Mouse (Mus musculus) cerebellum, adult 11 months (tissue): ENCODE data around the gene Traip.

Experiments used
- DNase-seq: peaks from one replicate; pipeline ENCODE4 v3.0.0; 2022

The Traip gene

DNA sequence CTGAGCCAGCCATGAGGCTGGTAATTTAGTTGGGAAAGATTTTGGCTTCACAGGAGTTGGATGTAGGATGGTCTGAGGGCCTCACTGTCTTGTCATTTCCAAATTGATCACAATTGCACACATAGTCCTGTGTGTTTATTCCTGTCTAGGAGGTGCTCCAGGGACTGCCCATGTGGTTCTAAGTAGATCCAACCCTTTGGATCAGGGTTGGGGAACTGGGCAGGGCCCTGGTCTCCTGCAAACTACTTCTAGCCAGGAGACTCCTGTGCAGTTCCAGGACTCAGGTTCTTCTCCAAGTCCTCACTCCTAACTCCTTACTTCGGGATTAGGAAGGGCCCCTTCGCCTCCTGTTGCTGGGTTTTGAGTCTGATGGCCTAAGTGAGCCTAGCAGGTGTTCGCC lies 14.6 kb upstream of the Traip start, which contains the start of gene Camkv:
Gene Camkv (plus strand): TSS at position 301 of the 400 bp plus-strand sequence.
- DNase-seq = no peak

DNA sequence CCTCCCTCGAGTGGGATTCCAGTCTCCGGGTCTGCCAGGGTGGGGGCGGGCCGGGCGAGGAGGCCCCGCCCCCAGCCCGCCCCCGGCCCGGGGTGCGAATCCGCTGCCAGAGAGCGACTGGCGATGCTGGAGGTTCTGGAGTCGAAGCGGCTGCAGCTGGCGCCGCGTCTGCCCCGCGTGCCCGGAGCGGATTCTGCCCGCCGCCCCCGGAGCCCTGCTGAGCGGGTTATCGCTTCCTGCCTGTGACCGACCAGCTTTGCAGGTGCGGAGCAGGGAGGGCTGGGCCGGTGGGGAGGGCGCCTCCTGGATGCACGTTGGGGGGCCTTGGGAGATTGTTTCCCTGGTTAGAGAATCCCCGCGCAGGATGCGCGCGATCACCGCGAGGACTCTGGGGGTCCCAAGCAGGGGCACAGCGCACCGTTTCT lies 14.1 kb upstream of the Traip start:
- no peak for DNase-seq

- no peak for DNase-seq
These were observed 13.6 kb upstream of the Traip start for GRCm38 (mm10) chr9:107936215-107936822.

- no peak for DNase-seq
These were observed 13.1 kb upstream of the Traip start for GRCm38 (mm10) chr9:107936831-107937230.

DNA sequence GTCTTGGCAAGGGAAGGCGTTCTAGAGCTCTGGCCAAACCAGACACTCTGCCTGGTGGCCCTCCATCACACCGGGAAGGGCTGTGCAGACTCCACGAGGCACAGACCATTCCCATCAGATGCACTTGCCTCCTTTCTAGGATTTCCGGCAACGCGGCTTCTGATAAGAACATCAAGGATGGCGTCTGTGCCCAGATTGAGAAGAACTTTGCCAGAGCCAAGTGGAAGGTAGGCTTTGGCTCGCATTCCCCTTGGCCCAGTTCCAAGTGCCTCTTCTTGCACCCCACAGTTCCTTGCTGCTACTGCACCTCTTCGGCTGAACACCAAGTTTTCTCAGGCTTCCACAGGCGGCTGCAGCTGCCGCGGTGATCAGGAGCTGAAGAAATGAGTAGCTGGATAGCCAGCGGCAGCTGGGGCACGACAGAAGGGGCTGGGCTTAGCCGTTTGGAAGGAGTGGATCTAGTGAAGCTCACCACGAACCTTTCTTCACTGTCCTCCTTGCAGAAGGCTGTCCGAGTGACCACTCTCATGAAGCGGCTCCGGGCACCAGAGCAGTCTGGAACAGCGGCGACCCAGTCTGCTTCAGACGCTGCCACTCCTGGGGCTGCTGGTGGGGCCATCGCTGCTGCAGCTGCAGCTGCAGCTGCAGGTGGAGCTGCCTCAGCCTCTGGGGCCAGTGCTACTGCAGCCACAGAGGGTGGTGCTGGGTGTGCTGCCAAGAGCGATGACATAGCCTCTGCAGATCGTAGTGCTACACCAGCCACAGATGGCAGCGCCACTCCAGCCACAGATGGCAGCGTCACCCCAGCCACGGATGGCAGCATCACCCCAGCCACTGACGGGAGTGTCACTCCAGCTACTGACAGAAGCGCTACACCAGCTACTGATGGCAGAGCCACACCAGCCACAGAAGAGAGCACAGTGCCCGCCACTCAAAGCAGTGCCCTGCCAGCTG lies 2.4 kb upstream of the Traip start:
- DNase-seq = peak; percentile 43

DNA sequence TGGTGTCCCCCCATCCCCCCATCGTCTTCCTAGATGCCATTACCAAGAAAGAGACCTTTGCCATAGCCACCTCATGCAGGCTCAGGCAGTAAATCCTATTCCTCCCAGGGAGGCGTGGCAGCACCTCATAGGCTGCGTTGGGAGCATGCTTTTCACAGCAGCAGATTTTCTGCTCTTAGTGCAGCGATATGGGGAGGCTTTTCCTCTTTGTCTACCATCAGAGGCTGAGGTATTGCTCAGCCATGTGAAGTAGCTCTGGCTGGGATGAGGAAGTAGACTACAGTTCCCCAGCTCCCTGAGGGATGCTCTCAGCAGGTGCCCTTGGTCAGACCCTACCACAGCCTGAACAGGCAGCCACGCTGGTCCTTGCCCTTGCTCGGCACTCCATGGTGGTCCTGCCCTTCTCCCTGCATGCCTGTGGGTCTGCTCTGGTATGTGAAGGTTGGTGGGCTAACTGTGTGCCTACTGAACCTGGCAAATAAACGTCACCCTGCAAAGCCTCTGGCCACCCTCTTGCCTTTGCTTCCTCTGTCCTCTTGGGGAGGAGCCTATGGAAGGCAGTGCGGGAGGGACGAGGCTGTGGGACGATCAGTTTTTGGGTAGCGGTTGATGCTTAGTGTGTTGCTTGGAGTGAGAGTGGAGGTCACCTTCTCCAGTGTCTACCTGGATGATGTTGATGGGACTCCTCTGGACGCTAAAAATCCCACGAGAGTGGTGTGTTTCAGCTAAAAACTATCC lies 583 bp upstream of the Traip start:
- no peak for DNase-seq

- peak; percentile 87 for DNase-seq
These were observed 772 bp downstream of the Traip start for GRCm38 (mm10) chr9:107950460-107951355.

DNA sequence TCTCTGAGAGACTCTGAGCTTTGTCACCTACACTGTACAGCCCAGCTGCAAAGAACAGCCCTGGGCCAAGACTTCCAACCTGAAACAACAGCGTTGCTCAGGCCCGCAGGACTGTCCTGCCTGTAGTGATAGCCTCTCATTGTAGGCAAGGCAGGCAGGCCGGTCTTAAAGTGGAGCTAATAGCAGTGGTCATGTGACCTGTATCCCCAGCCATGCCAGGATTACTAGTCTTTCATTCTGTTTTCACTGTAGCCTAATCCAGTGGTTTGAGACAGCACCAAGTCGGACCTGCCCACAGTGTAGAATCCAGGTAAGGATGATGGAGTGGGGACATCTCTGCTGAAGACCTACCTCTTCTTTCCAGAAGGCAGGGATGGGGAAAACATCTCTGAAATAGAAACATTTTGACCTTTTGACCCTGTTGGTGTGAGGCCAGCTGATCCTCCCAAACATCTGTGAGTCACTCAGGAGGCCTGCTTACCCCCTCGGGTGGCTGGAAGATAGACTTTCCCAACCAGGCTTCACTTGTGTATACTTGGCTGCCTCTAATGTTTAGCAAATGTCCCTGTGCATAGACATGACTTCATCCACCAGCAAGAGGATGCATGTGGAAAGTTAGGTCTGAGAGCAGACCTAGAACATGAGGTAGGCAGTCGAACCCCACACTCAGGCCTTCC lies 5.8 kb downstream of the Traip start:
- no peak for DNase-seq

DNA sequence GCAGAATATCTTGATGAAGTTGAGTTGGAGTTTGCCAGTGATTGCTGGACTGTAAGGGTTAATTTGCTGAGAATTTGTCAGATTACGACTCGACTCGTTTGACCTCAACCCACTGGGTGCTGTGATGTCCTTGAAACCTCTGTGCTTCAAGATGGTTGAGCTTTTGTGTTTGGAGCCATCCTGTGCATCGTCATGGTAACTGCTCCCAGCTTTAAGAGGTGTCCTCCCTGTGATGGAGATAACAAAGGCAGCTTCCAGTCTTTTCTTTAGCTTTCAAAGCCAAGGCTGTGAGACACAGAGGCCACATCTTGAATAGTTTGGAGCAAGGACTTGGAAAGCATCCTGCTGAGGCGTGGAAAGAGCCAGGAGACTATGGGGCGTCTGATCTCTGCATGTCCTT lies 7.2 kb downstream of the Traip start:
- no peak for DNase-seq

DNA sequence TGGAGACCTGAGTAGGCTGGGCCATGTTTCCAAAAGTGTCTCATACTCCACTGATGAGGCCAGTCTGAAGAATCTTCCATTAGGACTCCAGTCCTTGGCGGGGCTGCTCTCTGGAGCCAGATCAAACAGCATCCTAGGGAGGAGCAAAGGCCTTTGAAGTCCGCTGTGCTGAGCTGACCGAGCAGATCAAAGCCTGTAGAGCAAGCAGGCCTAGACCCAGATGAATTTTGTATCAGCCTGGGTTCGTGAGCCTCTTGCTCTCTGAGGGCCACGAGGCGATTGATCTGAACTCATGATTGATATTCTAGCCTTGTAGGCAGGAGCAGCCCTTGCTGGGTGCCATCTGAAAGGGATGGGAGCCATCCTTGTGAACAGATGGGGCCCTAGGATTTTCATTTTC lies 10.0 kb downstream of the Traip start:
- no peak for DNase-seq

DNA sequence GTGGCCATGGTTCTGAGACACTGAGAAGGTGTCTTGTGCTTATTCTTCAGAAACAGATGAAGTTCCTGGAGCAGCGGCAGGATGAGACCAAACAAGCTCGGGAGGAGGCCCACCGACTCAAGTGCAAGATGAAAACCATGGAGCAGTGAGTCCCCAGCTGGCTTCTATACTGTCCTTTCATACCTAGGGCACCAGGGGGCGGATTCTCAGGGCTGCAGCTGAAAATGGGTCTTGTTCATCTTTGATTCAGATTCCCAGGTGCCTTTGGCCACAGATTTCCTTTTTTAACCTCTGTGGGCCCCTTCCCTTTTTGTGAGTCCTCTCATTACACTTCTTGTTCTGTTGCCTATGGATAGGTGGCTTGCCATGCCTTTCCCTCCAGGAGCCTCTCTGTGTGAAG lies 11.0 kb downstream of the Traip start:
- DNase-seq = no peak

- DNase-seq = no peak
These were observed 11.4 kb downstream of the Traip start for GRCm38 (mm10) chr9:107961351-107961762.

DNA sequence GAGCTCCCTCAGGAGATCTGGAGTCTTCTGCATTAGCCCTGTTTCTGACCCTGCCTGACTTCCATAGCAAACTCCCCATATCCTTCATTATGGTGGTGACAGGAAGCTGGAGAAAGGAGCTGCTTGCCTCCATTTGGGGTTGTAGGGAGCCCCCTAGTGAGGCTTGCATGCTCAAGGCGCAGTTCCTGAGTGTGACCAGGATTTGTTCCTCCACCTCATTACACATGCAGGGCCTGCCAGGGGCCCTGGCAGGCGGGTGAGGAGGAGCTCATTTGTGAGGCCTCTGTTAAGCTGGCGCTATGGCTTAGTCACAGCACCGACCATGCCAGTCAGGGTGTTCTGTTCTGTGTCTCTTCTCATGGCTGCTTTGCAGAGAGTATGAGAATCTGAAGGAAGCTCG lies 11.9 kb downstream of the Traip start:
- DNase-seq = no peak

GRCm38 (mm10) chr9:107962916-107963315 lies 13.0 kb downstream of the Traip start:
- DNase-seq = no peak

GRCm38 (mm10) chr9:107963700-107964099 lies 13.8 kb downstream of the Traip start:
- DNase-seq = peak; percentile 74

GRCm38 (mm10) chr9:107964681-107965080 lies 14.7 kb downstream of the Traip start:
- no peak for DNase-seq

DNA sequence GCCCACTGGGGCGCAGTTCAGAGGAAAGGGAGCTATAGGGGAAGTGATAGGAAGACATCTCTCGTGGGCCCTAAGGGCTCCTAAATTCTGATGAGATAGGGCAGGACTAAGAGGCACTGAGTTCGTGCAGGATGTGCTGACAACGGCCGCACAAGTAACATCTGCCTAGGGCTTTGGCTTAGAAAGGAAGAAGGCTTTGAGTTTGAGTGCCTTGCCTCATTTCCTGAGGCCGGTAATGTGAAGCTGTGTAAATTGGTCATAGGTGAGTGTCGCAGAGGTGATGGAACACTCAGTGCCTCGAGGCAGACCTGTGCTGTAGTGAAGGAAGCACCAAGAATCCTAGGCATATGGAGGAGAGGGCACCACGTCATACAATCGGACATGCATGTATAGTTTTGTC lies 16.7 kb downstream of the Traip start:
- DNase-seq = no peak

DNA sequence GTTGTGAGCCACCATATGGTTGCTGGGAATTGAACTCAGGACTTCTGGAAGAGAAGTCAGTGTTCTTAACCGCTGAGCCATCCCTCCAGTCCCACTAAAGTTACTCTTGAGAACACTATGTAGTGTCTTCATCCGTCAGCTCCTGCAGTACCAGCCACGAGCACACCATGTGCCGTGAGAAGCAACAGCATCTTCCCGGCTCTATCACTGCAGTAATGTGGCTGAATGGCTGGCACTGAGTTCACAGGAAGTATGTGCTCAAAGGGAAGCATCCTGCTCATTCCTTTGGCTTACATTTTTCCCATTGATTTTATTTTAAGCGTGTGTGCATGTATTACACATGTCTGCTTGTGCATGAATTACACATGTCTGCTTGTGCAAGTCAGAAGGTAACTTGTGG lies 17.5 kb downstream of the Traip start:
- no peak for DNase-seq

GRCm38 (mm10) chr9:107968531-107968930 lies 18.6 kb downstream of the Traip start:
- DNase-seq = no peak

DNA sequence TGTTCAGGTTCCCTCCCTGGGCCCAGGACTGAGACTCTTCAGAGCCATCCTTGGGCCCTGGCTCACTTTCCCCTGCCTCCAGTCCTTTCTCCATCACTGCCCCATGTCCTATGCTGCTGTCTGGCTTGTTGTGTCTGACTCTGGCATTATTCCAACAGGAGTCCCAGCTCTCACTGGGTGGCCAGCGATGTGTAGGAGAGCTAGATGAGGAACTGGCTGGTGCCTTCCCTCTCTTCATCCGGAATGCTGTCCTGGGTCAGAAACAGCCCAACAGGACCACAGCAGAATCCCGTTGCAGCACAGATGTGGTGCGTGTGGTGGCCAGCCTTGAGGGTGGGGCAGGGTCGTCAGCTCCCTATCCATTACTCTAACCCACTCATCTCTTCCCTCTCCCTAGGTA lies 20.4 kb downstream of the Traip start:
- DNase-seq = no peak

DNA sequence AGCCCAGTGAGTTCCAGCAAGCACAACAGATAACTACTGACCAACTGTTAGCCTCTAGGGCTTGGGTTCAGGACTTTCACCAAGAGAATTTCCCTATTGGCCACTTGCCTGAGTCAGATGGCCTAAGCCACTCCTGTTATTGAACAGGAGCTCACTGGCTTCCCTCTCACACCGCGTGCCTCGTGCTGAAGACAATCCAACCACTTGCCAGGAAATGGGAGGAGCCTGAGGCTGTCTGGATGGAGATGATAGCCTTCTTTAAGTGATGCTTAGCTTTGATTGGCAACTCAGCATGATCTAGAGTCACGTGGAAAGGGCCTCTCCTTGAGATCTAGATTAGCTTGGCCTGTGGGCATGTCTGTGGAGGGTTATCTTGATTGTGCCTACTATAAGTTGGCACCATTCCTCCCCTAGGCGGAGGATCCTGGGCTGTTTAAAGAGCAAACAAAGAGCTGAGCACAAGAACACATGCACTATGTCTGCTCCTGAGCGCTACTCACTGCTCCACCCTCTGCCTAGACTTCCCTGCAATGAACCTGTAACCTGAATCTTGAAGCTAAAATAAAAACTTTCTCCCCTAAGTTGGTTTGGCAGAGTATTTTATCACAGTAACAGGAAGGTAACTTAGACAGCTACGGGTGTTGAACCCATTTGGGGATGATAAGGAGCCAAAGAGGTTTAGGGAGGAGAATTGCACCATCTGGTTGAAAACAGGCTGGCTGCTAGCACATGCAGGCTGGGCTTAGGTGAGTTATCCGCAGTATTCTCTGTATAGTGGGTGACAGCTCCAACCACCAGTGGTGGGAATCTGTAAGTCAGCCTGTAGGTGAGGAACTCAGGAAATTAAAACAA lies 22.0 kb downstream of the Traip start:
- DNase-seq = no peak
